Mouse (Mus musculus) MEL (cell line): Measurements from ENCODE around the gene Tsc22d1. TPM values are rescaled to one million over a fixed set of nuclear protein-coding genes. Genes with fewer than 3 reads are reported as not detected.

Experiments
- DNase-seq: peaks from one replicate; pipeline ENCODE4 v3.0.0; 2011; ENCODE audit warnings: low read depth, low spot score
- H3K27ac ChIP-seq: 2 replicates; pipeline ENCODE4 v1.5.1; 2012; ENCODE audit warnings: low read depth, mild to moderate bottlenecking, control low read depth, low read length, moderate library complexity; ENCODE audit not compliant: control insufficient read depth
- H3K27me3 ChIP-seq, 2 experiments: fragments of 150-350 bp in 1 of 2; sonication (generic) in 1 of 2; 2 replicates each; pipeline ENCODE4 v1.6.1; 2012; ENCODE audit warnings: low read length in 2 of 2, mild to moderate bottlenecking in 2 of 2, improper control_type of control experiment in 1 of 2, moderate library complexity in 1 of 2; ENCODE audit not compliant: insufficient read depth in 2 of 2, control insufficient read depth in 1 of 2
- H3K36me3 ChIP-seq, 2 experiments: 2 replicates each; pipeline ENCODE4 v1.6.1; 2012 to 2014; ENCODE audit warnings: low read length in 2 of 2, improper control_type of control experiment in 1 of 2, inconsistent platforms in 1 of 2, mild to moderate bottlenecking in 1 of 2; ENCODE audit not compliant: insufficient read depth in 2 of 2, control insufficient read depth in 1 of 2
- H3K4me1 ChIP-seq, 2 experiments: fragments of 150-350 bp in 1 of 2; sonication (generic) in 1 of 2; 2 replicates each; pipeline ENCODE4 v1.6.1; 2012; ENCODE audit warnings: low read length in 2 of 2, improper control_type of control experiment in 1 of 2, mild to moderate bottlenecking in 1 of 2; ENCODE audit not compliant: insufficient read depth in 2 of 2, control insufficient read depth in 1 of 2
- H3K4me3 ChIP-seq, 2 experiments: fragments of 150-350 bp in 1 of 2; sonication (generic) in 1 of 2; 2 replicates each; pipeline ENCODE4 v1.5.1; 2012; ENCODE audit warnings: low read depth in 2 of 2, low read length in 2 of 2, mild to moderate bottlenecking in 2 of 2, moderate library complexity in 2 of 2, control low read depth in 1 of 2, improper control_type of control experiment in 1 of 2; ENCODE audit not compliant: control insufficient read depth in 1 of 2, insufficient read depth in 1 of 2
- H3K79me2 ChIP-seq: 2 replicates; pipeline ENCODE4 v1.6.1; 2012; ENCODE audit warnings: mild to moderate bottlenecking, low read length, moderate library complexity; ENCODE audit not compliant: control insufficient read depth, poor library complexity, insufficient read depth
- H3K9ac ChIP-seq: 2 replicates; pipeline ENCODE4 v1.6.1; 2012; ENCODE audit warnings: low read depth, mild to moderate bottlenecking, control low read depth, low read length, moderate library complexity; ENCODE audit not compliant: control insufficient read depth, poor library complexity, severe bottlenecking
- H3K9me3 ChIP-seq: fragments of 150-350 bp; sonication (generic); replicated peaks from 2 replicates; pipeline ENCODE4 v1.6.1; 2012; ENCODE audit warnings: mild to moderate bottlenecking, low read length, improper control_type of control experiment, moderate library complexity; ENCODE audit not compliant: insufficient read depth
- CHD2 ChIP-seq: IDR thresholded peaks from 2 replicates; pipeline ENCODE4 v1.6.1; 2011; ENCODE audit warnings: low read length, improper control_type of control experiment
- E2F4 ChIP-seq: IDR thresholded peaks from 2 replicates; pipeline ENCODE4 v1.6.1; 2011; ENCODE audit warnings: low read depth, low read length, improper control_type of control experiment, borderline replicate concordance
- GABPA ChIP-seq: IDR thresholded peaks from 2 replicates; pipeline ENCODE4 v1.6.1; 2012; ENCODE audit warnings: low read depth, mild to moderate bottlenecking, inconsistent platforms, low read length, improper control_type of control experiment, moderate library complexity
- JUND ChIP-seq: IDR thresholded peaks from 2 replicates; pipeline ENCODE4 v1.6.1; 2011; ENCODE audit warnings: low read depth, mild to moderate bottlenecking, improper control_type of control experiment, low read length
- MAZ ChIP-seq: IDR thresholded peaks from 2 replicates; pipeline ENCODE4 v1.6.1; 2012; ENCODE audit warnings: low read depth, mild to moderate bottlenecking, inconsistent platforms, low read length, improper control_type of control experiment
- MXI1 ChIP-seq: IDR thresholded peaks from 2 replicates; pipeline ENCODE4 v1.6.1; 2011; ENCODE audit warnings: mild to moderate bottlenecking, low read depth, low read length, improper control_type of control experiment
- NELFE ChIP-seq: IDR thresholded peaks from 2 replicates; pipeline ENCODE4 v1.6.1; 2011; ENCODE audit warnings: low read depth, low read length, improper control_type of control experiment
- POLR2A ChIP-seq, 2 experiments: IDR thresholded peaks; 2 replicates each; pipeline ENCODE4 v1.6.1; 2011 to 2012; ENCODE audit warnings: low read length in 2 of 2, mild to moderate bottlenecking in 2 of 2, control low read depth in 1 of 2, improper control_type of control experiment in 1 of 2, low read depth in 1 of 2, moderate library complexity in 1 of 2; ENCODE audit not compliant: control insufficient read depth in 1 of 2, insufficient read depth in 1 of 2, poor library complexity in 1 of 2
- POLR2AphosphoS2 ChIP-seq: IDR thresholded peaks from 2 replicates; pipeline ENCODE4 v1.6.1; 2011; ENCODE audit warnings: low read length, improper control_type of control experiment
- POLR2AphosphoS5 ChIP-seq: IDR thresholded peaks from 2 replicates; pipeline ENCODE4 v1.6.1; 2012; ENCODE audit warnings: low read depth, borderline replicate concordance, mild to moderate bottlenecking, inconsistent platforms, low read length, moderate library complexity, mixed read lengths
- RAD21 ChIP-seq: IDR thresholded peaks from 2 replicates; pipeline ENCODE4 v1.6.1; 2011; ENCODE audit warnings: mild to moderate bottlenecking, low read depth, low read length, improper control_type of control experiment
- SMC3 ChIP-seq: IDR thresholded peaks from 2 replicates; pipeline ENCODE4 v1.6.1; 2011; ENCODE audit warnings: low read depth, low read length, improper control_type of control experiment
- TCF12 ChIP-seq: IDR thresholded peaks from 2 replicates; pipeline ENCODE4 v1.6.1; 2014; ENCODE audit warnings: low read depth, mild to moderate bottlenecking, inconsistent platforms, low read length, improper control_type of control experiment, moderate library complexity
- UBTF ChIP-seq: IDR thresholded peaks from 2 replicates; pipeline ENCODE4 v1.6.1; 2012; ENCODE audit warnings: low read depth, mild to moderate bottlenecking, inconsistent platforms, low read length, improper control_type of control experiment, moderate library complexity, borderline replicate concordance; ENCODE audit not compliant: insufficient read depth
- ZC3H11A ChIP-seq: IDR thresholded peaks from 2 replicates; pipeline ENCODE4 v1.6.1; 2012; ENCODE audit warnings: low read depth, mild to moderate bottlenecking, inconsistent platforms, low read length, improper control_type of control experiment
- ZKSCAN1 ChIP-seq: IDR thresholded peaks from 2 replicates; pipeline ENCODE4 v1.6.1; 2012; ENCODE audit warnings: low read depth, mild to moderate bottlenecking, inconsistent platforms, low read length, improper control_type of control experiment, moderate library complexity
- ZMIZ1 ChIP-seq: IDR thresholded peaks from 2 replicates; pipeline ENCODE4 v1.6.1; 2012; ENCODE audit warnings: low read depth, mild to moderate bottlenecking, inconsistent platforms, low read length, improper control_type of control experiment, moderate library complexity
- ZNF384 ChIP-seq: IDR thresholded peaks from 2 replicates; pipeline ENCODE4 v1.6.1; 2012; ENCODE audit warnings: low read depth, mild to moderate bottlenecking, inconsistent platforms, low read length, improper control_type of control experiment
- polyA plus RNA-seq, 2 experiments: library from polyadenylated mRNA; stranded (reverse) in 1 of 2; unstranded in 1 of 2; fragments of >175 nt in 1 of 2; fragments of >200 nt in 1 of 2; gene quantifications; 2 replicates each; pipeline versions ENCODE4 v1.2.1 to v1.2.4; 2012; ENCODE audit warnings: low replicate concordance in 2 of 2, low read depth in 1 of 2; ENCODE audit not compliant: insufficient read length in 2 of 2, insufficient read depth in 1 of 2, missing spikeins in 1 of 2
- total RNA-seq: library from RNA; depleted of rRNA; stranded (reverse); fragments of 300-350 nt; gene quantifications from 2 replicates; pipeline ENCODE4 v1.2.3, GENCODE M21; 2012

Gene Tsc22d1
- total and polyA plus RNA-seq, 3 experiments = 7.6 to 15.9 TPM; not detected in 1

DNA sequence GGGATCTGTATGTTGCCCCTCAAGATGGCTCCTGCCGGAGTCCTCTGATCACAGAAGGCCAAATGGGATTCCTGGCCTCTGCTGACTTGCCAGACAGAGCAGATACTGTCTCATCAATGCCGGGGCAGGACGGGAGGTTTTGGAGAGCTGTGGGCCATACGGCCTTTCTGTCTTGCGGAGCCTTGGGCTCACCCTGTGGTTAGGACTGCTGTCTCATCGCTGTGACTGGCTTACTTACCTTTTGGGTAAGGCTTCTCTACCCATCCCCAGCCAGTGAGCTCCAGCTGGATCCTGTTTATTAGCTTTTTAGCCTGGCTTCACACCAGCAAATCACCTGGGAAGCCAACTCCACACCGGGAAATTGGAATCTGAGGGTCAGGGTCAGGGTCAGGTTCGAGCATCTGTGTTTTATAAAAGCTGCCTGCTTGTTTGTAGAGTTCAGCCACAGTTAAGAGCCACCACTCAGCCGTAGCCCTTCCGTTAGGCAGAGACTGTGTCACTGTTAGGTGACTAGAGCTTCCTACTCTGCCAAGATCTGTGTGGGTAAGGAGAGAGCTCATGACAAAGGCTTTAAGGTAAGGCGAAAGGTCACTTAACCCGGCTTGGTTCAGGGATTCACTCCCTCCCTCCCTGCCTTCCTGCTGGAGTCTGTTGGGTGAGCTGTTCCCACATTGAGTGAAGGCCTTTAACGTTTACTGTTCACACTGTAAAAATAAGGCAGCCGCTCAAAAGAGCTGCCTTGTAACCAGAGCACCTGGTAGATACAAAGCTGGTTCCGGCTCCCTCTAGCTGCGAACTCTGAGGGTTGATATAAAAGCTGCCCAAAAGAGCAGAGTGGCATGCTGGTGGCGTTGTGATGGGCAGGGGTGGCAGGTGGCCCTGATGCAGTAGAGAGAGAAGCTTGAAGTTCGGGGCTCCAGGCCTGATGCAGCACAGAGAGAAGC is 73.6 kb downstream of the Tsc22d1 start:
- H3K4me3 ChIP-seq = no peak overlapping the region
- H3K9ac ChIP-seq = no peak overlapping the region
- H3K79me2 ChIP-seq = no peaks in the 10 kb centered on the region
- DNase-seq = no peak
- no peaks in the 10 kb centered on the region for H3K4me1 ChIP-seq
- no peaks in the 10 kb centered on the region for H3K9me3 ChIP-seq
- H3K36me3 ChIP-seq = no peaks in the 10 kb centered on the region
- peaks cover 0 to 9% of the 10 kb centered on the region in 2 experiments for H3K27me3 ChIP-seq
- H3K27ac ChIP-seq = no peak overlapping the region
- TF ChIP-seq ZKSCAN1 (no peak), MAZ (no peak), TCF12 (no peak), E2F4 (no peak), JUND (no peak), ZMIZ1 (no peak), GABPA (no peak), NELFE (no peak), ZC3H11A (no peak), POLR2AphosphoS2 (no peak)

DNA sequence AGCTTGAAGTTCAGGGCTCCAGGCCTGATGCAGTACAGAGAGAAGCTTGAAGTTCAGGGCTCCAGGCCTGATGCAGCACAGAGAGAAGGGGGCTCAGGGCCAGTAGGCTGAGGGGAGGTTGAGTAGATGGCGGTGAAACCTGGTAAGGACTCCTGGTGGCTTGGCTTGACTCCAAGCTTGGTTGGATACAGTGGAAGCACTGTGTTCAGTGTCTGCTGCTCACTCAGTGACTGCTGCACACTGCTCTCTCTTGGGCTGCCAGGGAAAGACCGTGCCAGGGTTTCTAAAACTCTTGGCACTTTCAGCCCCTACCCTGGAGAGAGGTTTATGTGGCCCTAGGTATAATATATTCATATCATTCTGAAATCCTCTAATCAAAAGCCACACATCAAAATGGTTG is 74.4 kb downstream of the Tsc22d1 start:
- DNase-seq = no peak
- Histone ChIP-seq H3K27me3 (peaks cover 0 to 9% of the 10 kb centered on the region in 2 experiments), H3K36me3 (no peaks in the 10 kb centered on the region), H3K4me3 (no peak overlapping the region), H3K79me2 (no peaks in the 10 kb centered on the region), H3K27ac (no peak overlapping the region), H3K9ac (no peak overlapping the region), H3K9me3 (no peaks in the 10 kb centered on the region), H3K4me1 (no peaks in the 10 kb centered on the region)
- TF ChIP-seq UBTF = no peak
- no peak for TF ChIP-seq ZNF384
- TF ChIP-seq MXI1 = no peak
- TF ChIP-seq GABPA = no peak

DNA sequence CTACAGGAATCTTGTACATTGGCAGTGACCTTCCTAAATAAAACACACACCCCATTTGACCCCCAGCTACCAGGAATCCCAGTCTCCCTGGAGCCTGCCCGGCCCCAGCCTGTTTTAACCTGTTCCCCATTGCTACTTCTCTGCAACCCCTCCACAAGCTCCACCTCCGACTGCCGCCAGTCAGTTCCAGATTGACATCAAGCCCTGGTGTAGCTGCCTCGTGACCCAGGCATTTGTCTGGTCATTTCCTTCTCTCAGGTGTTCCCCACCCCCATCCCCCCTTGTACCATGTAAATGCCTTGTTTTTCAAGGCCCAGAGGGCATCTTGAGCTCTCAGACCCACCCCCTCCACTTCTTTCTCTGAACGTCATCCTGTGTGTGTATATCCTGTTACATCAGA is 80.3 kb downstream of the Tsc22d1 start:
- Histone ChIP-seq H3K9me3 (no peaks in the 10 kb centered on the region), H3K27me3 (peaks cover 0 to 8% of the 10 kb centered on the region in 2 experiments; a peak in 2 of 4 replicates), H3K36me3 (no peaks in the 10 kb centered on the region), H3K4me3 (no peak overlapping the region), H3K4me1 (no peaks in the 10 kb centered on the region), H3K9ac (no peak overlapping the region), H3K27ac (no peak overlapping the region), H3K79me2 (no peaks in the 10 kb centered on the region)
- TF ChIP-seq RAD21 (no peak), POLR2AphosphoS2 (no peak), CHD2 (no peak), POLR2A (IDR thresholded peaks at IDR 0.05; ENCODE audit: control insufficient read depth in 1 of 2, insufficient read depth in 1 of 2, low read depth in 1 of 2, low read length in 2 of 2, poor library complexity in 1 of 2) (no peak), ZNF384 (no peak), SMC3 (no peak), POLR2AphosphoS5 (no peak)
- no peak for DNase-seq
